Mouse (Mus musculus): Measurements from ENCODE around the gene Rnf227.

DNA sequence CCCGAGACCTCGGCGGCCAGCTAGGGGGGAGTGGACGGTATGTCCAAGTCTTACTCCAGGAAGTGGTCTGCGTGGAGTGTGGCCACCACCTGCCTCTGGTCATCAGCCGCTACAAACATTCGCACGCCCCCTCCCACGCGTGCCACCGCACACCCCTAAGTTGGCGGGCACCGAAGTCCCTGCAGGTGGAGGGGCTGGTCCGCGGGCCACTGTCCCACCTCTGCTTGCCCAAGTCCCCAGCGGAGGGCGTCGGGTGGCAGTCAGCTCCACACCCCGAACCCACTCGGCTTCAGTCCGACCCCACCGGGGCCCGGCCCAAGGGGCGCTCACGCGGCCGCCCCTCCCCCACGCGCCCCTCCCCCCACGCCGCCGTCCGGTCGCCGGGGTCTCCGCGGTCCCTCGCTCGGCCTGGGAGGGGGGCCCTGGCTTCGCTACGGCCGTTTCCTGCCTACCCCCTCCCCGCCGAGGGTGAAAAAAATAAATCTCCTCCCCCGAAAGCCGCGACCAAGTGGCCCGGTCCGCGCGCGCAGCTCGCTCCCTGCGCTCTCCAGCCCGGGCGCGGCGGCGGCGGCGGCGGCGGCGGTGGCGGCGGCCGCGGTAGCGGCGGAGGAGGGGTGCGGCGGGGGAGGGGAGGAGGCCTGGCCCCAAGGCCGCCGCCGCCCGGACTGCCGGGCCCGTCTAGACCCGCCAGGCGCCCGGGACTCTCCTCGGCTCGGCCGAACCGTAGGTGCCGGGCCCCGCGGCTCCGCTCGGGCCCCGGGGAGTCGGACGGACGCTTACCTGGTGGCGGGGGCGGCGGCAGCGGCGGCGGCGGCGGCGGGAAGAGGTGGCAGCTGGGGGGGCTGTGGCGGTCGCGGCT, 28.3 kb downstream of the Rnf227 start:
- TF ChIP-seq CTCF (IDR thresholded peaks at IDR 0.05; ENCODE audit: control insufficient read depth, insufficient read depth, insufficient replicate concordance, low read depth, low read length) (no peak), POLR2A (IDR thresholded peaks at IDR 0.05; ENCODE audit: control insufficient read depth, low read depth, low read length) (no peak)
